Mouse (Mus musculus) cerebellum, adult 2 months (tissue): ENCODE data around the gene Apobec3.

Source experiments
- CTCF ChIP-seq: fragments of 200-500 bp; IDR thresholded peaks from 2 replicates; pipeline ENCODE4 v1.5.1; 2011; ENCODE audit warnings: low read depth, mild to moderate bottlenecking, control low read depth, low read length, moderate library complexity, borderline replicate concordance; ENCODE audit not compliant: insufficient read depth
- POLR2A ChIP-seq: fragments of 200-500 bp; IDR thresholded peaks from 2 replicates; pipeline ENCODE4 v1.6.1; 2011; ENCODE audit warnings: low read length, control low read depth, borderline replicate concordance; ENCODE audit not compliant: insufficient read depth

GRCm38 (mm10) chr15:79899828-79900510 is 8.5 kb downstream of the Apobec3 start:
- no peak for TF ChIP-seq CTCF
- no peak for TF ChIP-seq POLR2A
